Mouse (Mus musculus): Measurements from ENCODE around the gene Cfap74. TPM values are rescaled to one million over a fixed set of nuclear protein-coding genes. Genes with fewer than 3 reads are reported as not detected.
"Not testable (repeated sequence)": the region's sequence is repeated elsewhere in the genome, so short reads cannot be mapped to it uniquely, and the experiment has no call there.

Gene Cfap74
- polyA plus RNA-seq, 1 experiment from 2014 or later, result 10.8 TPM

DNA sequence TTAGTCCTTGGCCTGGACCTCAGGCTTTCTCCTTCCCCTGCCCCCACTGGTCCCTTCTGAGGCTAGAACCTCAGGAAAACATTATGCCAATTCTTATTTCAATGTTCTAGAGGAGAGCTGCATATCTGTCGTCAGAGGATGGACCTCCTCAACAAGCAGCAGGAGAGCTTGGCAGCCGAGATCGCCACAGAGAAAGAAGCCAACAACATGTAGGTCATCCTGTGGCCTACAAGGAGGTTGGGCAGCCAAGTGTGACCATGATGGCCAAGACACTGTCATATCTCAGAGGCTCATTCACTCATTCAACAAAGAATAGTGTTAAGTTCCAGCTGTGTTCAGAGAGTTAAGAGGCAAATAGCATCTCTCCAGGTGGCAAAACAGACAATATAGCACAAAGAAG, 11.1 kb downstream of the Cfap74 start:
- DNase-seq (ENCODE audit: extremely low spot score, low spot score), result no peak
- Histone ChIP-seq H3K27ac (no peak overlapping the region), H3K4me3 (no peak overlapping the region), H3K4me1 (no peaks in the 10 kb centered on the region), H3K36me3 (replicated peaks) (peaks cover 38% of the 10 kb centered on the region), H3K27me3 (ENCODE audit: poor library complexity, severe bottlenecking) (no peaks in the 10 kb centered on the region), H3K9me3 (no peaks in the 10 kb centered on the region)
- WGBS, result 94% methylated on average over 3 of the region's 3 CpGs

DNA sequence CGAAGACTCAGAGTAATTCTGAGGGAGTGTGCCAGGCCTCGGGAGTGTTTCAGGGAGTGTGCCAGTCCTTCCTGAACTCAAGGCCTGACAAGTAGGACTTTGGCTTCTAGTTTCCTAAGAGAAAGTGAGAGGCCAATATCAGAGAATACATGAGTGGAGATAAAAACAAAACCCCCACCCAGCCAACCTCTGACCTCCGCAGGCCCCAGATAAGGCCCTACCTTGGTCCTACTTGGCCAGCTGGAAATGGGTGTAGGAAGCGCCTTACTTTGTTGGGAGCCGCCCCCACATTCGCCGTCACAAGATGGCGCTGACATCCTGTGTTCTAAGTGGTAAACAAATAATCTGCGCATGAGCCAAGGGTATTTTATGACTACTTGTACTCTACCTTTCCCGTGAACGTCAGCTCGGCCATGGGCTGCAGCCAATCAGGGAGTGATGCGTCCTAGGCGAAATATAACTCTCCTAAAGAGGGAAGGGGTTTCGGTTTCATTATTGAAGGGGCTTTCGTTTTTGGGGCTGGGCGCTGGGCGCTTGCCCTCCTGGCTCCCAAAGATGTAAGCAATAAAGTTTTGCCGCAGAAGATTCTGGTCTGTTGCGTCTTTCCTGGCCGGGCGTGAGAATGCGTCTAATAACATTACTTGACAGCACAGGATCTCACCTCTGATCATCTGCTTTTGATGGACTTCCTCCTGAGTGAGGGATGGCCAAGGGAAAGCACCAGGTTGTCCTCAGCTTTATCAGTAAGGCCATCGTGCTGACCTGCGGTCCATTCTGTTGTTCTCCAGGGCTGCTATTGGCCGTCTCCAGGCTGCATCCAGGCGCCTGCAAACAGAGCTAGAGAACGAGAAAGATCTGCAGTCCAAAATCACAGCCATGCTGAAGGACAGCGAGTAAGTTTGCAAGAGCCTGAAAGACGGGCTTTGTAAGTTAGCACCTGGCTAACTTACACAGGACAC, 12.7 kb downstream of the Cfap74 start:
- DNase-seq (ENCODE audit: extremely low spot score, low spot score); H3K27ac ChIP-seq; H3K9me3 ChIP-seq; H3K4me3 ChIP-seq; H3K4me1 ChIP-seq; H3K27me3 ChIP-seq (ENCODE audit: poor library complexity, severe bottlenecking): not testable (repeated sequence)
- 85% methylated on average over 23 of the region's 30 CpGs for WGBS
- peaks cover 38% of the 10 kb centered on the region for H3K36me3 ChIP-seq (replicated peaks)

DNA sequence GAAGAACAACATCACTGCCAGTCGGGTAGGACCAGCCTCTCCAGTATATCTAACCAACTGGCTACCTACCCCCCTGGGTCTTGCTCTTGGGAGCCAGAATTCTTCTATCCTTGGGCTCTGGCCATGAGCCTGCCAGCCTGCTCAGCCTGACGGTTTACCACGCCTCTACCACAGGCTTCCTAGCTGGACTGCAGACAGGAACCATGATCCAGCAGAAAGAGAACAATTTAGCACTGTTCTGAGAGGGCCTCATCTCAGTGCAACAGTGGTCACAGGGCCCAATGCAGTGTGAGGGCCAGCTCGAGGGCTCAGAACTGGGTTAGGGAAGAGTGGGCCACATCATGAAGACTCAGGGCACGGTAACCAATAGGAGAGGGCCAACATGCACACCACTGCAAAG, 15.0 kb downstream of the Cfap74 start:
- Histone ChIP-seq H3K4me3 (no peak overlapping the region), H3K27me3 (ENCODE audit: poor library complexity, severe bottlenecking) (no peaks in the 10 kb centered on the region), H3K4me1 (no peaks in the 10 kb centered on the region), H3K27ac (no peak overlapping the region), H3K36me3 (replicated peaks) (peaks cover 29% of the 10 kb centered on the region), H3K9me3 (no peaks in the 10 kb centered on the region)
- no peak for DNase-seq (ENCODE audit: extremely low spot score, low spot score)
- 83% methylated on average over 5 of the region's 5 CpGs for WGBS

DNA sequence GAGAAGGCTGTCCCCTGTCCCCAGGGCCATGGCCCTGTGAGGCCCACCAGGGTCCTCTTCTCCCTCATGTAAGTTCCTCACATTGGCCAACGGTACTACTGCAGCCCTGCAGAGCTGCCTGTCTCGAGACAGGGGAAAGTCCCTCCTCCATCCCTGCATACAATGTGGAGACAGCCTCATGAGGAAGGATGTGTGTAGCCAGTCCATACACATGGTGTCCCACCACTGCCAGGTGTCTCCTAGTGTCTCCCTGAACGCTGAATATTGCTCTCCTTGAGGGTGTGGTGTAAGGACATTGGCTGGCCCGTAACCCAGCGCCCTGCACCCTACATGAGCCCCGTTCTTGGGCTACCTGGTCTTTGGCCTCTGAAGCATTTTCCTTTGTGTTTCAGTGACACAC, 17.3 kb downstream of the Cfap74 start:
- no peak for DNase-seq (ENCODE audit: extremely low spot score, low spot score)
- no peaks in the 10 kb centered on the region for H3K27me3 ChIP-seq (ENCODE audit: poor library complexity, severe bottlenecking)
- WGBS, result 91% methylated on average over 6 of the region's 6 CpGs
- peaks cover 7% of the 10 kb centered on the region for H3K36me3 ChIP-seq (replicated peaks)
- no peak overlapping the region for H3K4me3 ChIP-seq
- H3K27ac ChIP-seq, result no peak overlapping the region
- no peaks in the 10 kb centered on the region for H3K4me1 ChIP-seq
- H3K9me3 ChIP-seq, result no peaks in the 10 kb centered on the region

DNA sequence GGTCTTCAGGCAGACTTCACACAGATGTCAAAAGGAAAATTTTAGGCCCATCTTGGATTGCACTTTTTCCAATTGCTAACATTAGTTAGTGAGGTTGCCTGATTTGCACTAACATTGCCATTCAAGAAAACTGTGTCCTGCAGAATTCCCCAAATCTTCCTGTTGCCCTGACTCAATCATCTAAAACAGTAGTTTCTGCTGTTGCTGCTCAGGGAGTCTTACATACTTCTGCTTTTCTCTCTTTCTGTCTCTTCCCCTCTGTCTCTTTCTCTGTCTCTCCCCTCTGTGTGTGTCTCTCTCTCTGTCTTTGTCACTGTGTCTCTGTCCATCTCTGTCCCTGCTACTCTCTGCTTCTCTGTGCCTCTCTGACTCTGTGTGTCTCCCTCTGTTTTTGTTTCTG, 19.5 kb downstream of the Cfap74 start:
- no peak overlapping the region for H3K27ac ChIP-seq
- H3K4me1 ChIP-seq, result no peaks in the 10 kb centered on the region
- H3K36me3 ChIP-seq (replicated peaks), result peaks cover 5% of the 10 kb centered on the region
- no peak overlapping the region for H3K4me3 ChIP-seq
- H3K27me3 ChIP-seq (ENCODE audit: poor library complexity, severe bottlenecking), result no peaks in the 10 kb centered on the region
- no peak for DNase-seq (ENCODE audit: extremely low spot score, low spot score)
- no peaks in the 10 kb centered on the region for H3K9me3 ChIP-seq

DNA sequence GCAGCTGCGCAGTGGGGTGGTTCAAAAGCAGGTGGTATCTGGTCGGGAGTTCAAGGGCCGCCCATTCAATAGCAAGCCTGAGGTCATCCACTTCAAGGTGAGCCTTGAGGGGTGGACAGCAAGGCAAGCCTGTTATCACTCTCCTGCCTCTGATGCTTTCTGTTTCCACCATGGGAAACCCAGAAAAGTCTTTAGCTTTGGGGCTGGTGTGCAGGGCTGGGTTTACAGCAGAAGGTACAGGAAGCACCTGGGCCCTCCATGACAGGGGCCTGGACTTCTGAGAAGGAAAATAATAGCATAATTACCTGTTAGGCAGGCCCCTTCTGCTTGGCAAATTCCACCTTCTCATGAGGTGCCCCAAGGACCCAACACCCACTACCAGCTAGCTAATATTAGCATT, 20.2 kb downstream of the Cfap74 start:
- Histone ChIP-seq H3K27me3 (ENCODE audit: poor library complexity, severe bottlenecking) (no peaks in the 10 kb centered on the region), H3K27ac (no peak overlapping the region), H3K9me3 (no peaks in the 10 kb centered on the region), H3K4me1 (no peaks in the 10 kb centered on the region), H3K36me3 (replicated peaks) (peaks cover under 1% of the 10 kb centered on the region), H3K4me3 (no peak overlapping the region)
- WGBS, result 88% methylated on average over 3 of the region's 3 CpGs
- DNase-seq (ENCODE audit: extremely low spot score, low spot score), result no peak

DNA sequence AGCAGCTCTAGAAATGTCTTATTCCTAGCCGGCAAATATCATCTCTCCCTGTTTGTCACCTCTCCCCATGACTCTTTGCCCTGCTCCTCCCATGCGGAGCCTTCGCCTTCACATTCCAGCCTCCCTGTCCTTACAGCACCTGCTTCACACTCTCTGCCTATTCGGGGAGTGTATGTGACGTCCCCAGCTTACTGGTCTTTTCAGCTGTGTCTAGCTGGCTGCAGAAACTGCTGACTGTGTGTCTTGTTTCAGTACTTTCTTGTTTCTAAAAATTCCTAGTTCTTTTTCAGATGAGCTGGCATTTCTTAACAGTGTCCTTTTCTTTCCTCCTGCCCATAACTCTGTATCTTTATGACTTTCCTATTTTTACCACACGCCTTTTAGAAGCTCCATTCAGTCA, 23.4 kb downstream of the Cfap74 start:
- no peak for DNase-seq (ENCODE audit: extremely low spot score, low spot score)
- Histone ChIP-seq H3K27ac (no peak overlapping the region), H3K27me3 (ENCODE audit: poor library complexity, severe bottlenecking) (no peaks in the 10 kb centered on the region), H3K9me3 (no peaks in the 10 kb centered on the region), H3K36me3 (replicated peaks) (no peaks in the 10 kb centered on the region), H3K4me3 (no peak overlapping the region), H3K4me1 (no peaks in the 10 kb centered on the region)
- WGBS, result 93% methylated on average over 6 of the region's 6 CpGs

DNA sequence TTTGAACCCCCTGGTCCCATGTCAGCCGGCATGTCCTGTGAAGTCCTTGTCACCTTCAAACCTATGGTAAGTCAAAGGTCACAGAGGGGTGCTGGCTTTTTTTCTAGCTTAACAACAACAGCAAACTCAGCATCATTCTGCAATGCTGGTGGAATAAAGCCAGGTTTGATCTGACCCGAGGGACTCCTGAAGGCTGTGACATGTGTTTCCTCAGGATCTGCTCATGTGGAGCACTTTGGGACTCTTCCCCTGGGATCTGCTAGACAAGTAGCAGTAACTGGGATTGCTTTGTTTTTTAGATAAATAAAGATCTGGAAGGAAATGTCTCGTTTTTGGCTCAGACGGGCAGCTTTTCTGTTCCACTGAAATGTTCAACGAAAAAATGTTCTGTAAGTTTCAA, 25.0 kb downstream of the Cfap74 start:
- Histone ChIP-seq H3K27ac (no peak overlapping the region), H3K27me3 (ENCODE audit: poor library complexity, severe bottlenecking) (no peaks in the 10 kb centered on the region), H3K9me3 (no peaks in the 10 kb centered on the region), H3K4me1 (no peaks in the 10 kb centered on the region), H3K36me3 (replicated peaks) (no peaks in the 10 kb centered on the region), H3K4me3 (no peak overlapping the region)
- DNase-seq (ENCODE audit: extremely low spot score, low spot score), result no peak
- WGBS, result 88% methylated on average over 5 of the region's 5 CpGs

DNA sequence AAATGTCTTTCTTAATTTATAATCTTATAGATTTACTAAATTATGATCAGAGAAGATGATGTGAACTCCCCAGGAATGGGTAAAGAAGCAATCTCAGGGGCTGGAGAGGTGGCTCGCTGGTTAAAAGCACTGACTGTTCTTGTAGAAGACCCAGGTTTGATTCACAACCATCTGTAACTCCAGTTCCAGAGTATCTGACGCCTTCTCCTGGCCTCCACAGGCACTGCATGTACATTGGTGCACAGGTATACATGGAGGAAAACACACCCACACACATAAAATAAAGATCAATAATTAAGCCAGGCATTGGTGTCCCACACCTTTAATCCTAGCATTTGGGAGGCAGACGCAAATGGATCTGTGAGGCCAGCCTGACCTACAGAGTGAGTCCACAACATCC, 33.8 kb downstream of the Cfap74 start:
- no peak overlapping the region for H3K27ac ChIP-seq
- WGBS, result 73% methylated on average over 3 of the region's 3 CpGs
- H3K4me3 ChIP-seq, result no peak overlapping the region
- no peaks in the 10 kb centered on the region for H3K27me3 ChIP-seq (ENCODE audit: poor library complexity, severe bottlenecking)
- no peaks in the 10 kb centered on the region for H3K36me3 ChIP-seq (replicated peaks)
- H3K4me1 ChIP-seq, result no peaks in the 10 kb centered on the region
- no peak for DNase-seq (ENCODE audit: extremely low spot score, low spot score)
- no peaks in the 10 kb centered on the region for H3K9me3 ChIP-seq

DNA sequence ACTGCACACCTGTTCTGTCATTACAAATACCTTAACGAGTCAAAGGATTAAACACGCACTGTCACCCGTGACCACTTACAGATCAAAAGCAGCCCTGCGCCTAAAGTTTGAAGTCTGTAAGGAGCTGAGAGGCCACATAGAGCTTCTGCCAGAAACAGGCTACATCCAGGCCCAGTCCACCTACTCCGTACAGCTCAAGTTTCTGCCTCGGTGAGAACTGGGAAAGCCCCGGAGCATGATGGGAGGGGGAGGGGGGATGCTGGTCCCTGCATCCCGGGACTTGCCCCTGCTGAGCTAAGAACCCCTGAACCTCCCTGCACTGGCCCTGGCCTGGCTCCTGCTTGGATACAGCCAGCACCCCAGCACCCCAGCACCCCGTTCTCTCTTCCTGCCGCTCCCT, 42.6 kb downstream of the Cfap74 start:
- H3K4me1 ChIP-seq, result peaks cover 6% of the 10 kb centered on the region
- H3K9me3 ChIP-seq, result no peaks in the 10 kb centered on the region
- H3K27ac ChIP-seq, result 0 out of 2 replicates have a peak overlapping the region, but pooled peaks have one; percentile 17
- no peaks in the 10 kb centered on the region for H3K27me3 ChIP-seq (ENCODE audit: poor library complexity, severe bottlenecking)
- H3K36me3 ChIP-seq (replicated peaks), result no peaks in the 10 kb centered on the region
- WGBS, result 38% methylated on average over 10 of the region's 10 CpGs
- no peak for DNase-seq (ENCODE audit: extremely low spot score, low spot score)
- peak overlapping the region; percentile 4; the same call in 1 of the 2 replicates for H3K4me3 ChIP-seq

DNA sequence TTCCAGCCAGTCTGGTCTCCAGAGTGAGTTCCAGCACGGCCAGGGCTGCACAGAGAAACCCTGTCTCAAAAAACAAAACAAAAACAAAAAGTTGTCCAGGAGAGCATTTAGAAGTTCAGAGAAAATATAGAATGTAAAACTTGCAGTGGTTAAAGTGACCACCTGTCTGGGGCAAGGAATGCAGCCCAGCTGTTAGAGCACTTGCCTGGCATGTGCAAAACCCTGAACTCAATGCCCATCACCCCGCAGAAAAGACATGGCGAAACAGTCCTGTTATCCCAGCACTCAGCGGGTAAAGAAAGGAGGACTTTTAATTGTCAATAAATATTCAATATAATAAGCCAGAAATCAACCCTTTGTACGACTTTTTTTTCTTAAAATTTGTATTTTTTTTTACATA, 49.6 kb downstream of the Cfap74 start:
- WGBS, result 85% methylated on average over 5 of the region's 5 CpGs

DNA sequence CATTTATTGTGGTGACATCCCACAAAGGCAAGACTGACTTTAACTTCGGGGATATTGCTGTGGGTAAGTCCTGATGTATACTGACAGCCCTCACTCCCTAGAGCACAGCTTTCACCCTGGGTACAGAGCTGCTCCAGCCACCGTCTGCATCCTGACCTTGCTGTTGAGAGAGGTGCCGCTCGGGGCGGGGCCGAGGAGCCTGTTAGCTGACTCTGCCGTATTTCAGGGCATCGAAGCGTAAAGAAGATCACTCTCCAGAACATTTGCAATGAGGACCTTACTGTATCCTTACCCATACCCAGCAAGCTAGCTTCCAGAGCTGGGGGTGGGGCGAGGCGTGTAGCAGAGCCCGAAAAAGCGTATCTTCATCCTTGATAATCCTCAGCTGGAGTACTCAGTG, 54.1 kb downstream of the Cfap74 start:
- no peak for DNase-seq (ENCODE audit: extremely low spot score, low spot score)
- H3K27ac ChIP-seq, result no peak overlapping the region
- H3K4me1 ChIP-seq, result peaks cover 4% of the 10 kb centered on the region; the same call in 1 of the 2 replicates
- H3K27me3 ChIP-seq (ENCODE audit: poor library complexity, severe bottlenecking), result peaks cover 8% of the 10 kb centered on the region; the same call in 1 of the 2 replicates
- H3K4me3 ChIP-seq, result no peak overlapping the region
- H3K36me3 ChIP-seq (replicated peaks), result no peaks in the 10 kb centered on the region
- WGBS, result 86% methylated on average over 13 of the region's 13 CpGs
- H3K9me3 ChIP-seq, result no peaks in the 10 kb centered on the region

More for the DNA sequence above, 49.6 kb downstream of the Cfap74 start:
- no peak for DNase-seq (ENCODE audit: extremely low spot score, low spot score)
- H3K36me3 ChIP-seq (replicated peaks), result no peaks in the 10 kb centered on the region
- H3K9me3 ChIP-seq, result no peaks in the 10 kb centered on the region
- H3K4me1 ChIP-seq, result peaks cover 4% of the 10 kb centered on the region; the same call in 1 of the 2 replicates
- H3K4me3 ChIP-seq, result no peak overlapping the region
- no peaks in the 10 kb centered on the region for H3K27me3 ChIP-seq (ENCODE audit: poor library complexity, severe bottlenecking)
- no peak overlapping the region for H3K27ac ChIP-seq

DNA sequence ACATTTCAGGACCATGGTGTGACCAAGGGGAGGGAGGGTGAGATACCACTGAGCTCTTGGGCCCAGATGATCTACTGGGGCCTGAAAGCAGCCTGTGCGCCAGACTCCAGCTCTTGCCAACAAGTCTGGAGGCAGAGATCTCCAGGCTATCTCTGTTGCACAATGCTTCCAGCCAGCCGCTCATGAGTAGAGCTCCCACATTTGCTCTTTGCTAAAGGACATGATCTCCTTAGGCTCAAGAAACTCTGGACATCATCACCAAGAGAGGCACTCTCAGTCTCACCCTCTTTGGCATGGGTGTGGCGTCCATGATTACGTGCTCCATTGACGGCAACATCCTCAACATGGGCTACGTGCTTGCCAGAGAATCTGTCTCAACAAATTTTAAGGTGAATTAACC, 54.6 kb downstream of the Cfap74 start:
- 88% methylated on average over 6 of the region's 6 CpGs for WGBS
- H3K27ac ChIP-seq, result no peak overlapping the region

More for the DNA sequence above, 54.6 kb downstream of the Cfap74 start:
- no peak for DNase-seq (ENCODE audit: extremely low spot score, low spot score)
- H3K4me1 ChIP-seq, result peaks cover 6% of the 10 kb centered on the region
- peaks cover 8% of the 10 kb centered on the region for H3K27me3 ChIP-seq (ENCODE audit: poor library complexity, severe bottlenecking)
- no peaks in the 10 kb centered on the region for H3K36me3 ChIP-seq (replicated peaks)
- H3K9me3 ChIP-seq, result no peaks in the 10 kb centered on the region
- H3K4me3 ChIP-seq, result no peak overlapping the region
